Mouse (Mus musculus) lung, postnatal 0 days (tissue): ENCODE results near the gene Kif21a. TPM values are rescaled to one million over a fixed set of nuclear protein-coding genes. Genes with fewer than 3 reads are reported as not detected.

Source experiments
- ATAC-seq: fragments of 200-750 bp; cut with Nextera tagmentation; 2 replicates; pipeline ENCODE4 v1.8.0; 2017; ENCODE audit warnings: moderate library complexity
- DNase-seq: peaks from one replicate; pipeline ENCODE4 v3.0.0-alpha.2; 2016; ENCODE audit warnings: low spot score
- H3K27ac ChIP-seq: fragments of 300-500 bp; sonication (generic); 2 replicates; pipeline ENCODE4 v1.5.1; 2014; ENCODE audit warnings: antibody characterized with exemption, mild to moderate bottlenecking, low read length, mixed read lengths
- H3K27me3 ChIP-seq: fragments of 300-500 bp; sonication (generic); replicated peaks from 2 replicates; pipeline ENCODE4 v1.6.1; 2014; ENCODE audit warnings: low read length, mixed read lengths; ENCODE audit not compliant: insufficient read depth
- H3K36me3 ChIP-seq: fragments of 300-500 bp; sonication (generic); 2 replicates; pipeline ENCODE4 v1.6.1; 2014; ENCODE audit warnings: low read length, mixed read lengths; ENCODE audit not compliant: insufficient read depth
- H3K4me1 ChIP-seq: fragments of 300-500 bp; sonication (generic); 2 replicates; pipeline ENCODE4 v1.6.1; 2014; ENCODE audit warnings: antibody characterized with exemption, low read depth, low read length, mixed read lengths; ENCODE audit not compliant: insufficient read depth
- H3K4me2 ChIP-seq: fragments of 300-500 bp; sonication (generic); replicated peaks from 2 replicates; pipeline ENCODE4 v1.6.1; 2014; ENCODE audit warnings: low read depth, mild to moderate bottlenecking, low read length, moderate library complexity, mixed read lengths
- H3K4me3 ChIP-seq: fragments of 300-500 bp; sonication (generic); 2 replicates; pipeline ENCODE4 v1.5.1; 2014; ENCODE audit warnings: low read depth, low read length
- H3K9ac ChIP-seq: fragments of 300-500 bp; sonication (generic); replicated peaks from 2 replicates; pipeline ENCODE4 v1.6.1; 2014; ENCODE audit warnings: low read depth, mild to moderate bottlenecking
- H3K9me3 ChIP-seq: fragments of 300-500 bp; sonication (generic); 2 replicates; pipeline ENCODE4 v1.6.1; 2016; ENCODE audit warnings: low read length, mixed read lengths
- CTCF ChIP-seq: IDR thresholded peaks from 2 replicates; pipeline ENCODE4 v1.5.1; 2016; ENCODE audit warnings: antibody characterized with exemption, mild to moderate bottlenecking
- EP300 ChIP-seq: IDR thresholded peaks from 2 replicates; pipeline ENCODE4 v1.6.1; 2016; ENCODE audit warnings: antibody characterized with exemption, mild to moderate bottlenecking, control low read depth
- WGBS: fragments of 180-500 bp; shearing (Covaris S2); extraction: QIAGEN DNeasy Blood & Tissue Kit; methylation state at CpG from one replicate; pipeline ENCODE4 v1.1.7; 2014; 5-methylcytosine and 5-hydroxymethylcytosine counted together
- polyA plus RNA-seq: library from polyadenylated mRNA; unstranded; fragments of >200 nt; fragmentation: Nextera tagmentation; extraction: Ambion mirVana; gene quantifications from 2 replicates; pipeline ENCODE4 v1.2.1, GENCODE M21; 2015

Kif21a gene
- polyA plus RNA-seq, 1 experiment from 2014 or later, result 4.6 TPM

GRCm38 (mm10) chr15:90962548-90962947 lies 87.2 kb downstream of the Kif21a start:
- DNase-seq (no peak), ATAC-seq (no peak)
- Histone ChIP-seq H3K4me1 (no peaks in the 10 kb centered on the region), H3K9me3 (no peaks in the 10 kb centered on the region), H3K4me2 (no peak overlapping the region), H3K27ac (no peak overlapping the region), H3K9ac (no peak overlapping the region), H3K36me3 (peaks cover 8% of the 10 kb centered on the region; the same call in 1 of the 2 replicates), H3K4me3 (no peak overlapping the region), H3K27me3 (no peaks in the 10 kb centered on the region)
- WGBS, result 74% methylated on average over 4 of the region's 4 CpGs
- TF ChIP-seq CTCF (no peak), EP300 (no peak)

DNA sequence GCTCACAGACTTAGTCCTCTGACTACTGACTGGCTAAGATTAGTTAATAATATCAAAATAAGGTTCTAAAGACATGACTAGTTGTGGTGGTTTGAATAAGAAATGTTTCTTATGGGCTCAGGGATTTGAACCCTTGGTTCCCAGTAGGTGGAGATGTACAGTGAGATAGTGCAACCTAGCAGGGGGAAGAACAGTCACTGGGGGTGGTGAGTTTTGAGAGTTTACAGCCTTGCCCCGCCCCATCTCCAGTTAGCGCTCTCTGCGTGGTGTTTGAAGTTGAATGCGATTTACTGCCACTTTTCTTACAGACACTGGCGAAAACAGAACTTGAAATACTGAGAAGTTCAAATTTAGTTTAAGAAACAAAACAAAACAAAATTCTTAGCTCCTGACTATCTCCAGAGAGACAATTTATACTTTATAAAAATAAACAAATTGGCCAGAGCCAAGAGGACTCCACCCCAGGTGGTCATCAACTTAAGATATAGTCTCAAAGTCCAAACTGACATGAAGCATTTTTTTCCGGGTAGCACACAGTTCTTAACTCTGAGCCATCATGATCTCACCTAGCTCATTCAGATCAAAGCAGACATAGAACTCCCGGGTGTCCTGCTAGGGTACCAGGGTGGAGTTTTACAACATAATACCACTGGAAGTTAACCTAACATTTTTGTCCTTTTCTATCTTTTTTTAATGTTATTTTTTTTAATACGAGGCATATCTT lies 88.8 kb downstream of the Kif21a start:
- no peak overlapping the region for H3K4me2 ChIP-seq
- H3K9ac ChIP-seq, result no peak overlapping the region
- no peak overlapping the region for H3K27ac ChIP-seq
- DNase-seq (no peak), ATAC-seq (no peak)
- TF ChIP-seq EP300 (no peak), CTCF (no peak)
- no peaks in the 10 kb centered on the region for H3K36me3 ChIP-seq
- WGBS, result 79% methylated on average over 8 of the region's 8 CpGs
- H3K4me1 ChIP-seq, result no peaks in the 10 kb centered on the region
- H3K27me3 ChIP-seq, result no peaks in the 10 kb centered on the region
- no peak overlapping the region for H3K4me3 ChIP-seq
- no peaks in the 10 kb centered on the region for H3K9me3 ChIP-seq

DNA sequence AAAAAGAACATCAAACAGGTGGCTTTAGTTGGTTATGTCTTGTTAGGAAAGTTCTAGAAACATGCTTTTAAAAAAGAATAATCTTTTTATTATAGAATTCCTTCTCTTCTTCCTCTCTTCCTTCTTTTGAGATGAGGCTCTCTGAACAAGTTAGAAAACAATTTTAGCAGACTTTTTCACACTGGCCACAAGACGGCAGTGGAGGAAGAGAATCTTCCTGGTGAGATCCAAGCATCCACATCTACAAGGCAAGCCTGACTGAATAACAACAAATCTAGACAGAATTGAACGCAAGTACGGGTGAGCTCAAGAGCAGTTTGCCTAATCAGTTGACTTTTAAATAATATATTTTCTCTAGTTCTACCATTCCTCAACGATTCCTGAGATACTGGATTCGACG lies 98.4 kb downstream of the Kif21a start:
- H3K36me3 ChIP-seq, result no peaks in the 10 kb centered on the region
- no peak overlapping the region for H3K9ac ChIP-seq
- H3K4me1 ChIP-seq, result no peaks in the 10 kb centered on the region
- DNase-seq (no peak), ATAC-seq (no peak)
- no peak overlapping the region for H3K4me3 ChIP-seq
- no peak for TF ChIP-seq EP300
- TF ChIP-seq CTCF, result no peak
- H3K4me2 ChIP-seq, result no peak overlapping the region
- no peaks in the 10 kb centered on the region for H3K27me3 ChIP-seq
- H3K9me3 ChIP-seq, result no peaks in the 10 kb centered on the region
- WGBS, result 86% methylated on average over 6 of the region's 6 CpGs
- no peak overlapping the region for H3K27ac ChIP-seq

- no peak for DNase-seq
- no peak for TF ChIP-seq EP300
- no peak for TF ChIP-seq CTCF
- H3K4me2 ChIP-seq, result no peak overlapping the region
- no peak overlapping the region for H3K9ac ChIP-seq
- H3K9me3 ChIP-seq, result no peaks in the 10 kb centered on the region
- no peak for ATAC-seq
- no peaks in the 10 kb centered on the region for H3K4me1 ChIP-seq
- 0 out of 2 replicates have a peak, but pooled peaks cover 3% of the 10 kb centered on the region for H3K36me3 ChIP-seq
- H3K4me3 ChIP-seq, result no peak overlapping the region
- H3K27ac ChIP-seq, result no peak overlapping the region
- H3K27me3 ChIP-seq, result no peaks in the 10 kb centered on the region
- WGBS, result 83% methylated on average over 1 of the region's 1 CpGs
These were observed 111.3 kb downstream of the Kif21a start for GRCm38 (mm10) chr15:90938469-90938868.

GRCm38 (mm10) chr15:90935579-90935978 lies 114.2 kb downstream of the Kif21a start:
- Histone ChIP-seq H3K4me3 (no peak overlapping the region), H3K36me3 (0 out of 2 replicates have a peak, but pooled peaks cover 3% of the 10 kb centered on the region), H3K9ac (no peak overlapping the region), H3K4me1 (no peaks in the 10 kb centered on the region), H3K27ac (no peak overlapping the region), H3K4me2 (no peak overlapping the region), H3K9me3 (no peaks in the 10 kb centered on the region), H3K27me3 (no peaks in the 10 kb centered on the region)
- WGBS, result 33% methylated on average over 6 of the region's 6 CpGs
- ATAC-seq, result peak; percentile 19; the same call in 1 of the 2 replicates
- no peak for TF ChIP-seq CTCF
- no peak for TF ChIP-seq EP300
- DNase-seq, result peak; percentile 59

GRCm38 (mm10) chr15:90931451-90931850 lies 118.3 kb downstream of the Kif21a start:
- H3K36me3 ChIP-seq, result no peaks in the 10 kb centered on the region
- no peaks in the 10 kb centered on the region for H3K4me1 ChIP-seq
- no peak for DNase-seq
- WGBS, result 67% methylated on average over 5 of the region's 5 CpGs
- H3K4me3 ChIP-seq, result no peak overlapping the region
- H3K9ac ChIP-seq, result no peak overlapping the region
- H3K4me2 ChIP-seq, result no peak overlapping the region
- TF ChIP-seq EP300, result no peak
- no peak for TF ChIP-seq CTCF
- no peaks in the 10 kb centered on the region for H3K27me3 ChIP-seq
- no peak for ATAC-seq
- H3K27ac ChIP-seq, result no peak overlapping the region
- no peaks in the 10 kb centered on the region for H3K9me3 ChIP-seq
